In the genomic region with DNA sequence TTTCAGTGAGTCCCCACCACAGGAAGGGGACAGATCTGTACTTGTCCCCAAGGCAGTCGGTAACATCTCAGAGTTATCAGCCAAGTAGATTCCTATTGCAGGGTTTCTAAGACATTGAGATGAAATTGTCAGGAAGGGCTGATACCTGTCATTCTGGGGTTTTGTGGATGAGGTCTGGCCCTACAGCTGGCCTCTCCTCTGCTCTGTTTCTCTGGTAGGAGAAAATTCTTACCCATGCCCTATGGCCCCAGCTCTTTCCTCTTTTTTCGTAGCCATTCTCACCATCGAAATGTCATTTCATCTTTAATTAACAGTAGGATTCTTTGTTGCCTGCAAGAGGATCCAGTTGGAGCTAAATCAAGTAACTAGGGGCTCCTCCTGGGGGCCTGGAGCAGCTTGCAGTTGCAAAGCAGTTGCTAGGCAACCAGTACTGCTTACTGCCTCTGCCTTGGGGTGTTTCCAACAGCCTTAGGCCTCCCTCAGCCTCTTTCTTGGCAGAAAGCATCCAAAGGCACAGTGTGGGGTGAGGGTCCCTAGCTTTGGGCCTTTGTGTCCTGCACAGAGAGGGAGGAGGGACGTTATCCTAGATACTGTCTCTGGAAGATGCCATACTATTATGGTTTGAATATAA, we compare ENCODE assay signal across 8 mouse cellular contexts. TPM values are rescaled to one million over a fixed set of nuclear protein-coding genes. Genes with fewer than 3 reads are reported as not detected.
DNase-seq lines count a peak whose midpoint lies in the region; ATAC-seq lines count a peak whose summit lies in the region.

A gene (plus strand): TSS at position 427 of the 631 bp plus-strand sequence.

- H3K9ac ChIP-seq in kidney, embryonic 15.5 days, result no peak within 1 kb of the TSS
- H3K9ac ChIP-seq in embryonic facial prominence, embryonic 11.5 days (replicated peaks; ENCODE audit: low read length), result no peak within 1 kb of the TSS
- no peak within 1 kb of the TSS for H3K9ac ChIP-seq in intestine, embryonic 15.5 days
- H3K9ac ChIP-seq in midbrain, embryonic 11.5 days (ENCODE audit: low read length), result 0 out of 2 replicates have a peak within 1 kb of the TSS, but pooled peaks have one; percentile 16

- peaks cover 28% of the 10 kb centered on the region for H3K4me1 ChIP-seq in kidney, embryonic 15.5 days
- H3K4me1 ChIP-seq in embryonic facial prominence, embryonic 11.5 days (ENCODE audit: control insufficient read depth, insufficient read depth, low read length), result no peaks in the 10 kb centered on the region
- H3K4me1 ChIP-seq in intestine, embryonic 15.5 days (replicated peaks), result peaks cover 10% of the 10 kb centered on the region; the same call in 1 of the 2 replicates
- H3K4me1 ChIP-seq in midbrain, embryonic 11.5 days (ENCODE audit: control insufficient read depth, insufficient read depth, low read length), result peaks cover 16% of the 10 kb centered on the region

- no peaks in the 10 kb centered on the region for H3K9me3 ChIP-seq in kidney, embryonic 15.5 days (replicated peaks)
- H3K9me3 ChIP-seq in embryonic facial prominence, embryonic 11.5 days (replicated peaks; ENCODE audit: control insufficient read depth, low read length), result no peaks in the 10 kb centered on the region
- H3K9me3 ChIP-seq in intestine, embryonic 15.5 days, result no peaks in the 10 kb centered on the region
- no peaks in the 10 kb centered on the region for H3K9me3 ChIP-seq in midbrain, embryonic 11.5 days (ENCODE audit: control insufficient read depth, low read length)

- no peaks in the 10 kb centered on the region for H3K36me3 ChIP-seq in kidney, embryonic 15.5 days
- no peaks in the 10 kb centered on the region for H3K36me3 ChIP-seq in embryonic facial prominence, embryonic 11.5 days (replicated peaks; ENCODE audit: control insufficient read depth, insufficient read depth, low read depth, low read length)
- no peaks in the 10 kb centered on the region for H3K36me3 ChIP-seq in intestine, embryonic 15.5 days
- no peaks in the 10 kb centered on the region for H3K36me3 ChIP-seq in midbrain, embryonic 11.5 days (ENCODE audit: control insufficient read depth, insufficient read depth, low read length)

- H3K4me3 ChIP-seq in kidney, embryonic 15.5 days (replicated peaks), result no peak within 1 kb of the TSS
- no peak within 1 kb of the TSS for H3K4me3 ChIP-seq in embryonic facial prominence, embryonic 11.5 days (ENCODE audit: low read depth, low read length)
- no peak within 1 kb of the TSS for H3K4me3 ChIP-seq in intestine, embryonic 15.5 days (replicated peaks)
- no peak within 1 kb of the TSS for H3K4me3 ChIP-seq in midbrain, embryonic 11.5 days (ENCODE audit: low read depth, low read length)

- peak; percentile 58 for ATAC-seq in kidney, embryonic 15.5 days (replicated peaks; ENCODE audit: low FRiP score)
- ATAC-seq in embryonic facial prominence, embryonic 11.5 days (replicated peaks; ENCODE audit: insufficient number of reproducible peaks, low FRiP score, low TSS enrichment, low read depth), result 0 out of 2 replicates have a peak, but pooled peaks have one; percentile 50
- peak; percentile 74 for ATAC-seq in intestine, embryonic 15.5 days
- ATAC-seq in midbrain, embryonic 11.5 days (ENCODE audit: low FRiP score), result peak; percentile 90

- H3K27me3 ChIP-seq in kidney, embryonic 15.5 days, result no peaks in the 10 kb centered on the region
- no peaks in the 10 kb centered on the region for H3K27me3 ChIP-seq in embryonic facial prominence, embryonic 11.5 days (ENCODE audit: control insufficient read depth, insufficient read depth, low read length)
- no peaks in the 10 kb centered on the region for H3K27me3 ChIP-seq in intestine, embryonic 15.5 days (replicated peaks)
- H3K27me3 ChIP-seq in midbrain, embryonic 11.5 days (ENCODE audit: control insufficient read depth, insufficient read depth, low read length), result no peaks in the 10 kb centered on the region; the same call in 1 of the 2 replicates

- no peak within 1 kb of the TSS for H3K4me2 ChIP-seq in kidney, embryonic 15.5 days
- H3K4me2 ChIP-seq in embryonic facial prominence, embryonic 11.5 days (ENCODE audit: low read depth, low read length), result no peak within 1 kb of the TSS
- no peak within 1 kb of the TSS for H3K4me2 ChIP-seq in intestine, embryonic 15.5 days (replicated peaks)
- H3K4me2 ChIP-seq in midbrain, embryonic 11.5 days, result no peak within 1 kb of the TSS

- H3K27ac ChIP-seq in kidney, embryonic 15.5 days, result peak within 1 kb of the TSS; percentile 61
- no peak within 1 kb of the TSS for H3K27ac ChIP-seq in embryonic facial prominence, embryonic 11.5 days (replicated peaks; ENCODE audit: low read depth, low read length)
- no peak within 1 kb of the TSS for H3K27ac ChIP-seq in intestine, embryonic 15.5 days
- peak within 1 kb of the TSS; percentile 35; the same call in 1 of the 2 replicates for H3K27ac ChIP-seq in midbrain, embryonic 11.5 days (ENCODE audit: low read depth, low read length)

- 47% methylated on average over 4 of the region's 4 CpGs for WGBS in kidney, embryonic 15.5 days
- WGBS in embryonic facial prominence, embryonic 11.5 days, result 47% methylated on average over 4 of the region's 4 CpGs
- WGBS in intestine, embryonic 15.5 days, result 59% methylated on average over 4 of the region's 4 CpGs
- 26% methylated on average over 4 of the region's 4 CpGs for WGBS in midbrain, embryonic 11.5 days

- DNase-seq in kidney, adult 11 months, result no peak
- DNase-seq in embryonic facial prominence, embryonic 11.5 days (ENCODE audit: low spot score), result peak; percentile 49
- no peak for DNase-seq in midbrain, embryonic 11.5 days (ENCODE audit: low spot score, missing footprints)
- DNase-seq in thymus, postnatal 14 days, result peak; percentile 34
- no peak for DNase-seq in urinary bladder, postnatal 10 days (ENCODE audit: low spot score)
- no peak for DNase-seq in ovary, postnatal 36 days (ENCODE audit: low spot score)

RNA-seq across cellular contexts. Expression of the gene that starts here (rescaled TPM):
- 1.5 and 1.8 TPM in 2 replicates for polyA plus RNA-seq in kidney, embryonic 15.5 days (2015; fragmentation: Nextera tagmentation; extraction: Ambion mirVana)
- polyA plus RNA-seq in embryonic facial prominence, embryonic 11.5 days (2014; fragmentation: Nextera tagmentation; extraction: Ambion mirVana), result not detected in 2 replicates
- polyA plus RNA-seq in intestine, embryonic 15.5 days (2015; fragmentation: Nextera tagmentation; extraction: Ambion mirVana), result 0.32 and 0.34 TPM in 2 replicates
- 0.36 and 0.97 TPM in 2 replicates for polyA plus RNA-seq in midbrain, embryonic 11.5 days (2014; fragmentation: Nextera tagmentation; extraction: Ambion mirVana)

Comparison
In these comparisons a context has a peak if more than half of its experiments do, and no peak if none do; other contexts are left out.
1. Peak in DNase-seq and ATAC-seq in embryonic facial prominence, embryonic 11.5 days; RNA of the gene not detected or under 1 TPM.
2. Peak in ATAC-seq in intestine, embryonic 15.5 days; RNA of the gene not detected or under 1 TPM.
3. Peak in ATAC-seq, H3K27ac ChIP-seq and H3K9ac ChIP-seq in midbrain, embryonic 11.5 days; RNA of the gene not detected or under 1 TPM.